Mouse (Mus musculus): ENCODE data around the gene Cnpy1.

GRCm38 (mm10) chr5:28267576-28267975 lies 22.0 kb upstream of the Cnpy1 start:
- TF ChIP-seq EP300 (IDR thresholded peaks at IDR 0.05; ENCODE audit: insufficient read depth, low read depth, low read length) (no peak), CTCF (IDR thresholded peaks at IDR 0.05) (no peak), POLR2A (IDR thresholded peaks at IDR 0.05; ENCODE audit: insufficient read depth, low read depth, low read length) (no peak)

All from heart, adult 2 months (tissue).